Mouse (Mus musculus): Measurements from ENCODE around the gene Inmt.

GRCm38 (mm10) chr6:55210423-55211365, 35.9 kb upstream of the Inmt start:
- TF ChIP-seq GATA1 (IDR thresholded peaks at IDR 0.05; ENCODE audit: borderline replicate concordance, low read length) (no peak), FLI1 (IDR thresholded peaks at IDR 0.05; ENCODE audit: low read length) (no peak)

All from megakaryocyte, embryonic 14.5 days (primary cell).